Mouse (Mus musculus) heart, embryonic 13.5 days (tissue): ENCODE results near the gene Elp5. TPM values are rescaled to one million over a fixed set of nuclear protein-coding genes. Genes with fewer than 3 reads are reported as not detected.
"Not testable (repeated sequence)": the region's sequence is repeated elsewhere in the genome, so short reads cannot be mapped to it uniquely, and the experiment has no call there.

ENCODE experiments used
- ATAC-seq: fragments of 200-750 bp; cut with Nextera tagmentation; 2 replicates; pipeline ENCODE4 v1.8.0; 2017; ENCODE audit warnings: moderate TSS enrichment; ENCODE audit not compliant: insufficient number of reproducible peaks, low FRiP score, low TSS enrichment; ENCODE audit errors: extremely low read depth
- H3K27ac ChIP-seq: fragments of 300-500 bp; sonication (generic); replicated peaks from 2 replicates; pipeline ENCODE4 v1.5.1; 2015; ENCODE audit warnings: moderate library complexity, mild to moderate bottlenecking, inconsistent platforms
- H3K27me3 ChIP-seq: fragments of 300-500 bp; sonication (generic); replicated peaks from 2 replicates; pipeline ENCODE4 v1.6.1; 2015; ENCODE audit warnings: mild to moderate bottlenecking, inconsistent platforms
- H3K36me3 ChIP-seq: fragments of 300-500 bp; sonication (generic); 2 replicates; pipeline ENCODE4 v1.6.1; 2015; ENCODE audit warnings: mild to moderate bottlenecking, inconsistent platforms
- H3K4me1 ChIP-seq: fragments of 300-500 bp; sonication (generic); 2 replicates; pipeline ENCODE4 v1.6.1; 2015; ENCODE audit warnings: inconsistent platforms
- H3K4me2 ChIP-seq: fragments of 300-500 bp; sonication (generic); 2 replicates; pipeline ENCODE4 v1.6.1; 2015; ENCODE audit warnings: inconsistent platforms, mild to moderate bottlenecking, moderate library complexity
- H3K4me3 ChIP-seq: fragments of 300-500 bp; sonication (generic); 2 replicates; pipeline ENCODE4 v1.5.1; 2015; ENCODE audit warnings: moderate library complexity, mild to moderate bottlenecking, inconsistent platforms
- H3K9ac ChIP-seq: fragments of 300-500 bp; sonication (generic); 2 replicates; pipeline ENCODE4 v1.6.1; 2015; ENCODE audit warnings: inconsistent platforms, mild to moderate bottlenecking, moderate library complexity
- H3K9me3 ChIP-seq: fragments of 300-500 bp; sonication (generic); 2 replicates; pipeline ENCODE4 v1.6.1; 2016; ENCODE audit warnings: inconsistent platforms
- WGBS: fragments of 180-500 bp; shearing (Covaris S2); methylation state at CpG from one replicate; pipeline ENCODE4 v1.1.7; 2015; ENCODE audit warnings: mixed read lengths; 5-methylcytosine and 5-hydroxymethylcytosine counted together
- polyA plus RNA-seq: library from polyadenylated mRNA; unstranded; fragments of >200 nt; fragmentation: Nextera tagmentation; extraction: Ambion mirVana; gene quantifications from 2 replicates; pipeline ENCODE4 v1.2.1, GENCODE M21; 2015

Elp5 gene
- polyA plus RNA-seq, 1 experiment from 2014 or later = 111 TPM

GRCm38 (mm10) chr11:69968793-69969192 lies 13.5 kb downstream of the Elp5 start:
- Histone ChIP-seq H3K4me1 (peaks cover 20% of the 10 kb centered on the region), H3K27ac (no peak overlapping the region), H3K4me2 (no peak overlapping the region), H3K9me3 (no peaks in the 10 kb centered on the region), H3K4me3 (no peak overlapping the region), H3K27me3 (peaks cover 45% of the 10 kb centered on the region), H3K9ac (no peak overlapping the region), H3K36me3 (peaks cover 58% of the 10 kb centered on the region)
- WGBS = 78% methylated on average over 4 of the region's 4 CpGs
- no peak for ATAC-seq

- H3K4me2 ChIP-seq = peak overlapping the region; percentile 82
- H3K9me3 ChIP-seq = no peaks in the 10 kb centered on the region
- no peak for ATAC-seq
- whole genome bisulfite sequencing = 39% methylated on average over 17 of the region's 17 CpGs
- peaks cover 20% of the 10 kb centered on the region for H3K4me1 ChIP-seq
- H3K27ac ChIP-seq = no peak overlapping the region
- H3K36me3 ChIP-seq = peaks cover 40% of the 10 kb centered on the region
- H3K27me3 ChIP-seq = peaks cover 63% of the 10 kb centered on the region
- H3K4me3 ChIP-seq = peak overlapping the region; percentile 56
- H3K9ac ChIP-seq = peak overlapping the region; percentile 77
Observed at GRCm38 (mm10) chr11:69966860-69967517, 15.3 kb downstream of the Elp5 start.

GRCm38 (mm10) chr11:69966006-69966859 lies 16.1 kb downstream of the Elp5 start:
- Histone ChIP-seq H3K9ac (peak overlapping the region; percentile 77), H3K9me3 (no peaks in the 10 kb centered on the region), H3K4me2 (peak overlapping the region; percentile 82), H3K36me3 (peaks cover 33% of the 10 kb centered on the region), H3K27me3 (peaks cover 71% of the 10 kb centered on the region), H3K27ac (no peak overlapping the region), H3K4me3 (peak overlapping the region; percentile 56), H3K4me1 (peaks cover 20% of the 10 kb centered on the region)
- 1% methylated on average over 57 of the region's 59 CpGs for WGBS
- no peak; the same call in 1 of the 2 replicates for ATAC-seq

- H3K36me3 ChIP-seq = peaks cover 27% of the 10 kb centered on the region
- H3K9ac ChIP-seq = peak overlapping the region; percentile 77
- H3K27ac ChIP-seq = no peak overlapping the region
- peaks cover 79% of the 10 kb centered on the region for H3K27me3 ChIP-seq
- H3K4me3 ChIP-seq = peak overlapping the region; percentile 56
- no peak for ATAC-seq
- H3K4me1 ChIP-seq = peaks cover 20% of the 10 kb centered on the region
- H3K9me3 ChIP-seq = no peaks in the 10 kb centered on the region
- peak overlapping the region; percentile 82 for H3K4me2 ChIP-seq
- 3% methylated on average over 49 of the region's 49 CpGs for WGBS
Observed at GRCm38 (mm10) chr11:69965271-69966005, 16.9 kb downstream of the Elp5 start.

GRCm38 (mm10) chr11:69964650-69965270 lies 17.6 kb downstream of the Elp5 start, which contains the start of gene Cldn7:
Gene Cldn7, plus strand, starts transcription at chr11:69964779.
- H3K4me3 ChIP-seq = peak within 1 kb of the TSS; percentile 56
- peak within 1 kb of the TSS; percentile 44; the same call in 1 of the 2 replicates for H3K9ac ChIP-seq
- 8% methylated on average over 24 of the region's 24 CpGs for WGBS
- H3K27ac ChIP-seq = no peak within 1 kb of the TSS
- ATAC-seq = no peak
- H3K36me3 ChIP-seq = peaks cover 21% of the 10 kb centered on the region
- H3K9me3 ChIP-seq = no peaks in the 10 kb centered on the region
- peaks cover 86% of the 10 kb centered on the region for H3K27me3 ChIP-seq
- H3K4me2 ChIP-seq = peak within 1 kb of the TSS; percentile 82
- H3K4me1 ChIP-seq = peaks cover 20% of the 10 kb centered on the region

- Histone ChIP-seq H3K4me1 (peaks cover 18% of the 10 kb centered on the region), H3K4me2 (no peak overlapping the region), H3K4me3 (no peak overlapping the region), H3K9me3 (no peaks in the 10 kb centered on the region), H3K9ac (no peak overlapping the region), H3K36me3 (no peaks in the 10 kb centered on the region), H3K27ac (no peak overlapping the region), H3K27me3 (peaks cover 86% of the 10 kb centered on the region)
- 35% methylated on average over 5 of the region's 5 CpGs for WGBS
- ATAC-seq = no peak
Observed at GRCm38 (mm10) chr11:69961841-69962240, 20.5 kb downstream of the Elp5 start.

GRCm38 (mm10) chr11:69960616-69961015 lies 21.7 kb downstream of the Elp5 start:
- H3K9me3 ChIP-seq = no peaks in the 10 kb centered on the region
- ATAC-seq = no peak
- H3K9ac ChIP-seq = no peak overlapping the region

GRCm38 (mm10) chr11:69956218-69956617 lies 26.1 kb downstream of the Elp5 start:
- no peak overlapping the region for H3K27ac ChIP-seq
- no peak overlapping the region for H3K4me3 ChIP-seq
- WGBS = 53% methylated on average over 1 of the region's 1 CpGs
- no peak overlapping the region for H3K9ac ChIP-seq
- H3K9me3 ChIP-seq = no peaks in the 10 kb centered on the region
- H3K36me3 ChIP-seq = no peaks in the 10 kb centered on the region
- no peak for ATAC-seq
- peaks cover 10% of the 10 kb centered on the region; the same call in 1 of the 2 replicates for H3K4me1 ChIP-seq
- peaks cover 48% of the 10 kb centered on the region for H3K27me3 ChIP-seq
- no peak overlapping the region for H3K4me2 ChIP-seq

More at GRCm38 (mm10) chr11:69960616-69961015, 21.7 kb downstream of the Elp5 start:
- H3K4me3 ChIP-seq = no peak overlapping the region
- H3K36me3 ChIP-seq = no peaks in the 10 kb centered on the region
- WGBS = 32% methylated on average over 5 of the region's 5 CpGs
- no peak overlapping the region for H3K27ac ChIP-seq
- H3K4me1 ChIP-seq = peaks cover 7% of the 10 kb centered on the region
- peaks cover 80% of the 10 kb centered on the region for H3K27me3 ChIP-seq
- no peak overlapping the region for H3K4me2 ChIP-seq

GRCm38 (mm10) chr11:69955618-69956017 lies 26.7 kb downstream of the Elp5 start:
- not testable (repeated sequence) for H3K9me3 ChIP-seq, H3K36me3 ChIP-seq, H3K9ac ChIP-seq, H3K4me3 ChIP-seq, ATAC-seq, H3K4me1 ChIP-seq, H3K4me2 ChIP-seq, H3K27ac ChIP-seq
- WGBS = 69% methylated on average over 4 of the region's 4 CpGs
- H3K27me3 ChIP-seq = peaks cover 48% of the 10 kb centered on the region

- ATAC-seq = no peak
- H3K4me3 ChIP-seq = no peak overlapping the region
- 31% methylated on average over 11 of the region's 11 CpGs for WGBS
- H3K9ac ChIP-seq = peak overlapping the region; percentile 21; the same call in 1 of the 2 replicates
- no peaks in the 10 kb centered on the region for H3K36me3 ChIP-seq
- no peak overlapping the region; the same call in 1 of the 2 replicates for H3K4me2 ChIP-seq
- H3K4me1 ChIP-seq = peaks cover 14% of the 10 kb centered on the region
- H3K27me3 ChIP-seq = peaks cover 34% of the 10 kb centered on the region
- no peaks in the 10 kb centered on the region for H3K9me3 ChIP-seq
- no peak overlapping the region for H3K27ac ChIP-seq
Observed at GRCm38 (mm10) chr11:69953267-69953915, 28.9 kb downstream of the Elp5 start.
